Mouse (Mus musculus) G1E (cell line): ENCODE measurements at regions not wholly inside any gene's neighbourhood (a gene's known extent, or its start where the extent isn't known, plus 50 kb on each side); places are given as distances from the start of the nearest gene placed in this dataset.

Source experiments
- CTCF ChIP-seq: IDR thresholded peaks from 2 replicates; pipeline ENCODE4 v1.5.1; 2012; ENCODE audit warnings: low read depth, low read length, inconsistent platforms, mixed read lengths
- GATA1 ChIP-seq: IDR thresholded peaks from 2 replicates; pipeline ENCODE4 v1.6.1; 2012; ENCODE audit warnings: borderline replicate concordance, low read length, inconsistent platforms, mixed read lengths
- POLR2AphosphoS5 ChIP-seq: IDR thresholded peaks from 2 replicates; pipeline ENCODE4 v1.6.1; 2012; ENCODE audit warnings: low read depth, low read length, inconsistent platforms; ENCODE audit not compliant: insufficient replicate concordance

DNA sequence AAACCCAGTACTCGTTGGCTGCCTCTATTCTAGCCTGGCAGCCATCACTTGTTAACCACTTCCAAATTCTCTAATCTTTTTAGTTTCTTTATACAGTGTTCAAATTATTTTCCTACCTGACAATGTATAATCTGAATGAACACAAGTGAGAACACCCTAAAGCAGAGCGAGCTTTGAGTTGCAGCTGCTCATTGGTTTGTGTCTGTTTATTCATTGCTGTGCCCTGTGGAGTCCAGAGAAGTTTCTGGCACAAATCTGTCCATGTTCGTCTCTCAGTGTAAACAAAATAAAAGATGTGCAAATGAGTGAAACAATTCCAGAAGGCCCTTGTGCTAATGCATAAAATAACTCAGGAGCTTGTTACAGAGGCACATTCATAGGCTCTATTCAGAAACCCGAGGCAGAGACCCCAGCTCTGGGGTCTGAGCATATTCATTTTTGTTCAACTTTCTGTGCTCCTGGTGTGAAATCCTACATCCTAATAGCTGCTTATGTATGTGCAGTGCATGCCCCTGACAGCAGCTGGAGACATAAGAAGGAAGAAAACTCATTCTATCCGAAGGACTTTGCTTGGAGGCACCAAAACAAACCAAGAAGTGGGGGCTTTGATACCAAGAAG lies 469.5 kb upstream of the Kdm8 start:
- no peak for TF ChIP-seq CTCF
- no peak for TF ChIP-seq GATA1
- no peak for TF ChIP-seq POLR2AphosphoS5
